Mouse (Mus musculus): Measurements from ENCODE around the gene A730061H03Rik.

GRCm38 (mm10) chr14:55551347-55551746 is 8.9 kb downstream of the A730061H03Rik start:
- no peak for TF ChIP-seq CTCF (IDR thresholded peaks at IDR 0.05; ENCODE audit: low read depth, low read length)
- no peak for TF ChIP-seq POLR2A (IDR thresholded peaks at IDR 0.05; ENCODE audit: extremely low read depth, insufficient read depth, low read length)

Data from liver, adult 2 months (tissue).